Mouse (Mus musculus): Measurements from ENCODE around the gene Zc3h15.
"Not testable (repeated sequence)": the region's sequence is repeated elsewhere in the genome, so short reads cannot be mapped to it uniquely, and the experiment has no call there.

Gene Zc3h15

GRCm38 (mm10) chr2:83674421-83674820 is 30.2 kb downstream of the Zc3h15 start:
- no peak for DNase-seq (ENCODE audit: low read depth)

- no peak for DNase-seq (ENCODE audit: low read depth)
Observed at GRCm38 (mm10) chr2:83674896-83675295, 30.7 kb downstream of the Zc3h15 start.

GRCm38 (mm10) chr2:83675681-83676080 is 31.4 kb downstream of the Zc3h15 start:
- DNase-seq (ENCODE audit: low read depth): no peak

GRCm38 (mm10) chr2:83676226-83676870 is 32.1 kb downstream of the Zc3h15 start:
- no peak for DNase-seq (ENCODE audit: low read depth)

GRCm38 (mm10) chr2:83681332-83681731 is 37.1 kb downstream of the Zc3h15 start:
- no peak for DNase-seq (ENCODE audit: low read depth)

GRCm38 (mm10) chr2:83681785-83682184 is 37.5 kb downstream of the Zc3h15 start:
- DNase-seq (ENCODE audit: low read depth): no peak

GRCm38 (mm10) chr2:83682282-83682681 is 38.0 kb downstream of the Zc3h15 start:
- DNase-seq (ENCODE audit: low read depth): no peak

GRCm38 (mm10) chr2:83683731-83684519 is 39.7 kb downstream of the Zc3h15 start:
- no peak for DNase-seq (ENCODE audit: low read depth)

GRCm38 (mm10) chr2:83684691-83685090 is 40.5 kb downstream of the Zc3h15 start:
- DNase-seq (ENCODE audit: low read depth): no peak

- no peak for DNase-seq (ENCODE audit: low read depth)
Observed at GRCm38 (mm10) chr2:83690372-83690771, 46.1 kb downstream of the Zc3h15 start.

GRCm38 (mm10) chr2:83692651-83693545 is 48.7 kb downstream of the Zc3h15 start:
- DNase-seq (ENCODE audit: low read depth): no peak

GRCm38 (mm10) chr2:83694061-83694460 is 49.8 kb downstream of the Zc3h15 start:
- no peak for DNase-seq (ENCODE audit: low read depth)

- no peak for DNase-seq (ENCODE audit: low read depth)
Observed at GRCm38 (mm10) chr2:83695345-83696247, 51.4 kb downstream of the Zc3h15 start.

GRCm38 (mm10) chr2:83698484-83698883 is 54.2 kb downstream of the Zc3h15 start:
- peak; percentile 38 for DNase-seq (ENCODE audit: low read depth)

- DNase-seq (ENCODE audit: low read depth): no peak
Observed at GRCm38 (mm10) chr2:83699324-83699723, 55.1 kb downstream of the Zc3h15 start.

- peak; percentile 18 for DNase-seq (ENCODE audit: low read depth)
Observed at GRCm38 (mm10) chr2:83700667-83701066, 56.4 kb downstream of the Zc3h15 start.

- no peak for DNase-seq (ENCODE audit: low read depth)
Observed at GRCm38 (mm10) chr2:83702411-83702810, 58.2 kb downstream of the Zc3h15 start.

- no peak for DNase-seq (ENCODE audit: low read depth)
Observed at GRCm38 (mm10) chr2:83705580-83706158, 61.4 kb downstream of the Zc3h15 start.

- DNase-seq (ENCODE audit: low read depth): no peak
Observed at GRCm38 (mm10) chr2:83709896-83710524, 65.8 kb downstream of the Zc3h15 start.

- DNase-seq (ENCODE audit: low read depth): not testable (repeated sequence)
Observed at GRCm38 (mm10) chr2:83713281-83713680, 69.0 kb downstream of the Zc3h15 start.

GRCm38 (mm10) chr2:83713946-83714345 is 69.7 kb downstream of the Zc3h15 start:
- DNase-seq (ENCODE audit: low read depth): no peak

All from naive thymus-derived CD4-positive, alpha-beta T cell, adult 2 months (primary cell).